Mouse (Mus musculus): ENCODE results near the gene Cxcl17.

DNA sequence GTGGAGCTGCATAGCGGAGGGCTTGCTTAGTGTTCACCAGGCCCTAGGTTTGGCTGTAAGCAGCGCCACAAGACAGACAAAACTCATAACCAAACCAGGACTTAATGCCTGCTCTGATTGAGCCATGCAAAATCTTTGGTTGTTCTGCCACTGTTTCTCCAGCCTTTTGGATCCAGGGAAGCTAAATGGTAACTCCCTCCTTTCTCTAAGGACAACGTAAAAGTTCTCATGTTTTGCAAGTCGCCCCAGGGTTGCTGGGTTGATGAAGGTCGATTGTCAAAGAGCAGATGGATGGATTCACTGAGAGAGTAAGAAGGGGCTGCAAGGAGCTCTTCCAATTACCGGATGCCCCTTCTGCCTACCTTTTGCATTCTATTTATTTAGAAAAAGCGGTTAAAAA, 17.9 kb downstream of the Cxcl17 start:
- TF ChIP-seq CTCF (IDR thresholded peaks at IDR 0.05; ENCODE audit: borderline replicate concordance, control insufficient read depth, extremely low read depth, insufficient read depth, low read length, poor library complexity) (no peak), POLR2A (IDR thresholded peaks at IDR 0.05; ENCODE audit: control insufficient read depth, extremely low read depth, insufficient read depth, low read length, poor library complexity) (no peak)
